Mouse (Mus musculus) T-helper 17 cell (primary cell): ENCODE measurements around the gene Cenpi.

Experiments used
- in situ Hi-C, 2 experiments: fragments of 300-600 bp; cut with MboI, MseI; formaldehyde crosslinking; loops; 1 replicate in 1 of 2; 2 replicates in 1 of 2; pipeline ENCODE4 v1.15.1; 2025; ENCODE audit warnings: high pct_unique_total_duplicates in 2 of 2

The Cenpi gene

GRCm38 (mm10) chrX:134362156-134362555, 54.3 kb downstream of the Cenpi start:
- in situ Hi-C loops, result no loop called here

GRCm38 (mm10) chrX:134365421-134365820, 57.5 kb downstream of the Cenpi start:
- in situ Hi-C loops, result no loop called here

- in situ Hi-C loops, result no loop called here
Observed at GRCm38 (mm10) chrX:134366547-134366946, 58.7 kb downstream of the Cenpi start.

- in situ Hi-C loops, result no loop called here
Observed at GRCm38 (mm10) chrX:134371279-134371678, 63.4 kb downstream of the Cenpi start.

GRCm38 (mm10) chrX:134374190-134374589, 66.3 kb downstream of the Cenpi start:
- in situ Hi-C loops, result no loop called here

- in situ Hi-C loops, result loop anchor here in 1 of 2 experiments (10.0 kb wide), 1 partner anchor 1390 kb away; no protein-coding TSS in a partner anchor
Observed at GRCm38 (mm10) chrX:134384896-134385295, 77.0 kb downstream of the Cenpi start.

GRCm38 (mm10) chrX:134398972-134399371, 91.1 kb downstream of the Cenpi start:
- in situ Hi-C loops, result no loop called here

- in situ Hi-C loops, result no loop called here
Observed at GRCm38 (mm10) chrX:134403863-134404583, 96.1 kb downstream of the Cenpi start, which contains the start of gene Drp2. Gene Drp2, plus strand, starts transcription at chrX:134404551.

- in situ Hi-C loops, result no loop called here
Observed at GRCm38 (mm10) chrX:134404584-134404955, 96.7 kb downstream of the Cenpi start.

GRCm38 (mm10) chrX:134409354-134409900, 101.5 kb downstream of the Cenpi start:
- in situ Hi-C loops, result no loop called here

- in situ Hi-C loops, result no loop called here
Observed at GRCm38 (mm10) chrX:134412096-134412495, 104.2 kb downstream of the Cenpi start.
